Mouse (Mus musculus) leukemia stem cell, adult 10-12 weeks (primary cell): ENCODE data around the gene Ccdc3. TPM values are rescaled to one million over a fixed set of nuclear protein-coding genes. Genes with fewer than 3 reads are reported as not detected.

Experiments
- polyA plus RNA-seq: library from polyadenylated mRNA; stranded (reverse); fragments of >175 nt; gene quantifications from 2 replicates; pipeline ENCODE4 v1.2.3, GENCODE M21; 2012; ENCODE audit warnings: low replicate concordance

Ccdc3 gene
- polyA plus RNA-seq = not detected in 2 replicates

DNA sequence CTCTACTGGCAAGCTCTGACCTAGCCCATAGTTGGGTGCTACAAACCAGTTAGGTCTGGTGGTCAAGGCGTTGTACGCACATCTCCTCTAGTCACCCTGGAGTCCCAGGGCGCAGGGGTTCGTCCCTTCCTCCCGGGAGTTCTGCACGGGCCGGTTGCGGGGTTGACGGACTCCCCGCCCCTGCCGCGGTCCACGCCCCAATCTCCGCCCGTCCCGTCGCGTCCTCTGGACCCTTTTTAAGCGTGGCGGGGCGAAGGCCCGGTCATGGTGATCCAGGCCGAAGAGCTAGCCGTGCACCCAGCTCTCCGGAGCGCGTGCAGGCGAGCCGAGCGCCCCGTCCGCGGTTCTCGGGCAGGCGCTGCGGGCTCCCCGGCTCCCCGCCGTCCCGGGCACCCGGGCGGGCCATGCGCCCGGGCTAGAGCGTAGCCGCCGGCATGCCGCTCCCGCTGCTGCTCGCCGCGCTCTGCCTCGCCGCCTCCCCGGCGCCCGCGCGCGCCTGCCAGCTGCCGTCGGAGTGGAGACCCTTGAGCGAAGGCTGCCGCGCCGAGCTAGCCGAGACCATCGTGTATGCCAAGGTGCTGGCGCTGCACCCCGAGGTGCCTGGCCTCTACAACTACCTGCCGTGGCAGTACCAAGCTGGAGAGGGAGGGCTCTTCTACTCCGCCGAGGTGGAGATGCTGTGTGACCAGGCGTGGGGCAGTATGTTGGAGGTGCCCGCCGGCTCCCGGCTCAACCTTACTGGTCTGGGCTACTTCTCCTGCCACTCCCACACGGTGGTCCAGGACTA, at the start of gene Ccdc3:
TSS of gene Ccdc3 (plus strand) at position 277 of the 787 bp plus-strand sequence.

Other genes with a start within 250 kb of the Ccdc3 start
- gene Phyh, start 218.8 kb upstream of the Ccdc3 start, polyA plus RNA-seq = 2.6 and 9.8 TPM in 2 replicates
- gene Ucma, start 161.7 kb upstream of the Ccdc3 start, polyA plus RNA-seq = not detected in 2 replicates
- gene Mcm10, start 125.0 kb upstream of the Ccdc3 start, polyA plus RNA-seq = 7.7 and 38.8 TPM in 2 replicates
- gene Optn, start 73.7 kb upstream of the Ccdc3 start, polyA plus RNA-seq = 13.2 and 36.3 TPM in 2 replicates